Mouse (Mus musculus) liver, postnatal 0 days (tissue): ENCODE results near the gene Pdia5.

Experiments
- CTCF ChIP-seq: sonication (generic); IDR thresholded peaks from 2 replicates; pipeline ENCODE4 v1.5.1; 2016; ENCODE audit warnings: antibody characterized with exemption, low read depth
- EP300 ChIP-seq: IDR thresholded peaks from 2 replicates; pipeline ENCODE4 v1.6.1; 2016; ENCODE audit warnings: antibody characterized with exemption, low read depth, mild to moderate bottlenecking

GRCm38 (mm10) chr16:35403891-35404290 lies 86.8 kb downstream of the Pdia5 start:
- no peak for TF ChIP-seq CTCF
- TF ChIP-seq EP300 = no peak
